Mouse (Mus musculus) myocyte (in vitro differentiated cells): ENCODE measurements at regions not wholly inside any gene's neighbourhood (a gene's known extent, or its start where the extent isn't known, plus 50 kb on each side); places are given as distances from the start of the nearest gene placed in this dataset.

Source experiments
- H3K27me3 ChIP-seq: one replicate; pipeline ENCODE4 v1.6.1; 2011; ENCODE audit not compliant: control insufficient read depth, insufficient read depth, insufficient read length
- H3K36me3 ChIP-seq: one replicate; pipeline ENCODE4 v1.6.1; 2011; ENCODE audit not compliant: control insufficient read depth, insufficient read depth
- H3K4me2 ChIP-seq: one replicate; pipeline ENCODE4 v1.6.1; 2011; ENCODE audit warnings: low read depth, control low read depth
- H3K4me3 ChIP-seq: one replicate; pipeline ENCODE4 v1.5.1; 2011; ENCODE audit warnings: mild to moderate bottlenecking, control low read depth, moderate library complexity
- H3K79me2 ChIP-seq: one replicate; pipeline ENCODE4 v1.6.1; 2011; ENCODE audit not compliant: control insufficient read depth, insufficient read depth
- H3ac ChIP-seq: one replicate; pipeline ENCODE4 v1.6.1; 2011; ENCODE audit not compliant: control insufficient read depth, insufficient read length
- CEBPB ChIP-seq: IDR thresholded peaks from 2 replicates; pipeline ENCODE4 v1.6.1; 2011; ENCODE audit warnings: mild to moderate bottlenecking, moderate library complexity; ENCODE audit not compliant: poor library complexity, insufficient read depth, severe bottlenecking
- E2F4 ChIP-seq: IDR thresholded peaks from one replicate; pipeline ENCODE4 v1.6.1; 2011; ENCODE audit warnings: mild to moderate bottlenecking, control low read depth, moderate library complexity; ENCODE audit not compliant: insufficient read depth
- MAX ChIP-seq: IDR thresholded peaks from one replicate; pipeline ENCODE4 v1.6.1; 2011; ENCODE audit warnings: low read depth, mild to moderate bottlenecking, control low read depth
- MYOD1 ChIP-seq, 3 experiments: IDR thresholded peaks; one replicate each; pipeline ENCODE4 v1.6.1; 2011; ENCODE audit warnings: control low read depth in 2 of 3, low read depth in 2 of 3, mild to moderate bottlenecking in 2 of 3, moderate library complexity in 1 of 3; ENCODE audit not compliant: insufficient read length in 2 of 3, control insufficient read depth in 1 of 3
- MYOG ChIP-seq, 3 experiments: IDR thresholded peaks; one replicate each; pipeline ENCODE4 v1.6.1; 2011; ENCODE audit warnings: control low read depth in 2 of 3, low read depth in 2 of 3, mild to moderate bottlenecking in 2 of 3; ENCODE audit not compliant: insufficient read length in 2 of 3, control insufficient read depth in 1 of 3, insufficient read depth in 1 of 3
- POLR2A ChIP-seq: IDR thresholded peaks from one replicate; pipeline ENCODE4 v1.6.1; 2011; ENCODE audit warnings: low read depth, mild to moderate bottlenecking, control low read depth, moderate library complexity; ENCODE audit not compliant: insufficient read length
- POLR2AphosphoS2 ChIP-seq: IDR thresholded peaks from one replicate; pipeline ENCODE4 v1.6.1; 2011; ENCODE audit warnings: low read depth, control low read depth; ENCODE audit not compliant: insufficient read length
- REST ChIP-seq: IDR thresholded peaks from one replicate; pipeline ENCODE4 v1.6.1; 2011; ENCODE audit warnings: mild to moderate bottlenecking, control low read depth, moderate library complexity; ENCODE audit not compliant: insufficient read depth, insufficient read length
- SRF ChIP-seq: IDR thresholded peaks from one replicate; pipeline ENCODE4 v1.6.1; 2011; ENCODE audit warnings: low read depth; ENCODE audit not compliant: control insufficient read depth, insufficient read length
- TCF12 ChIP-seq: IDR thresholded peaks from one replicate; pipeline ENCODE4 v1.6.1; 2011; ENCODE audit warnings: mild to moderate bottlenecking, control low read depth; ENCODE audit not compliant: poor library complexity, insufficient read depth, severe bottlenecking
- TCF3 ChIP-seq: IDR thresholded peaks from one replicate; pipeline ENCODE4 v1.6.1; 2011; ENCODE audit warnings: low read depth, control low read depth; ENCODE audit not compliant: insufficient read length
- USF1 ChIP-seq: IDR thresholded peaks from one replicate; pipeline ENCODE4 v1.6.1; 2011; ENCODE audit warnings: low read depth, mild to moderate bottlenecking, control low read depth, moderate library complexity

GRCm38 (mm10) chr7:115057736-115058135, 314.2 kb downstream of the Insc start:
- Histone ChIP-seq H3K27me3 (no peaks in the 10 kb centered on the region), H3K79me2 (no peaks in the 10 kb centered on the region), H3K36me3 (no peaks in the 10 kb centered on the region), H3K4me3 (no peak overlapping the region), H3K4me2 (no peak overlapping the region), H3ac (no peak overlapping the region)
- TF ChIP-seq USF1 (no peak), SRF (no peak), MAX (no peak), CEBPB (no peak), POLR2A (no peak), E2F4 (no peak), MYOD1 (IDR thresholded peaks at IDR 0.05; ENCODE audit: control insufficient read depth in 1 of 3, insufficient read length in 2 of 3, low read depth in 2 of 3) (no peak), POLR2AphosphoS2 (no peak), REST (no peak), TCF3 (no peak), MYOG (IDR thresholded peaks at IDR 0.05; ENCODE audit: control insufficient read depth in 1 of 3, insufficient read depth in 1 of 3, insufficient read length in 2 of 3, low read depth in 2 of 3) (no peak), TCF12 (no peak)

GRCm38 (mm10) chr7:115060171-115060570, 316.7 kb downstream of the Insc start:
- Histone ChIP-seq H3K36me3 (no peaks in the 10 kb centered on the region), H3K4me3 (no peak overlapping the region), H3ac (no peak overlapping the region), H3K4me2 (no peak overlapping the region), H3K79me2 (no peaks in the 10 kb centered on the region), H3K27me3 (no peaks in the 10 kb centered on the region)
- TF ChIP-seq USF1 = no peak
- TF ChIP-seq MYOG (IDR thresholded peaks at IDR 0.05; ENCODE audit: control insufficient read depth in 1 of 3, insufficient read depth in 1 of 3, insufficient read length in 2 of 3, low read depth in 2 of 3) = no peak
- TF ChIP-seq TCF12 = no peak
- TF ChIP-seq POLR2AphosphoS2 = no peak
- no peak for TF ChIP-seq E2F4
- no peak for TF ChIP-seq MAX

- no peaks in the 10 kb centered on the region for H3K36me3 ChIP-seq
- H3K4me3 ChIP-seq = no peak overlapping the region
- H3K79me2 ChIP-seq = no peaks in the 10 kb centered on the region
- H3K4me2 ChIP-seq = no peak overlapping the region
- H3ac ChIP-seq = no peak overlapping the region
- H3K27me3 ChIP-seq = no peaks in the 10 kb centered on the region
- TF ChIP-seq REST (no peak), E2F4 (no peak), TCF3 (no peak), POLR2AphosphoS2 (no peak), MYOG (IDR thresholded peaks at IDR 0.05; ENCODE audit: control insufficient read depth in 1 of 3, insufficient read depth in 1 of 3, insufficient read length in 2 of 3, low read depth in 2 of 3) (no peak), POLR2A (no peak), CEBPB (no peak), USF1 (no peak), SRF (no peak), TCF12 (no peak), MYOD1 (IDR thresholded peaks at IDR 0.05; ENCODE audit: control insufficient read depth in 1 of 3, insufficient read length in 2 of 3, low read depth in 2 of 3) (no peak), MAX (no peak)
Observed at GRCm38 (mm10) chr7:115062817-115063216, 319.3 kb downstream of the Insc start.

GRCm38 (mm10) chr7:115067641-115068040, 324.1 kb downstream of the Insc start:
- Histone ChIP-seq H3K36me3 (no peaks in the 10 kb centered on the region), H3ac (no peak overlapping the region), H3K79me2 (no peaks in the 10 kb centered on the region), H3K4me2 (no peak overlapping the region), H3K4me3 (no peak overlapping the region), H3K27me3 (no peaks in the 10 kb centered on the region)
- TF ChIP-seq TCF3 (no peak), REST (no peak), MYOG (IDR thresholded peaks at IDR 0.05; ENCODE audit: control insufficient read depth in 1 of 3, insufficient read depth in 1 of 3, insufficient read length in 2 of 3, low read depth in 2 of 3) (no peak), TCF12 (no peak)

GRCm38 (mm10) chr7:115073406-115073805, 329.9 kb downstream of the Insc start:
- Histone ChIP-seq H3K4me3 (no peak overlapping the region), H3K79me2 (no peaks in the 10 kb centered on the region), H3K4me2 (no peak overlapping the region), H3K27me3 (no peaks in the 10 kb centered on the region), H3K36me3 (no peaks in the 10 kb centered on the region), H3ac (no peak overlapping the region)
- no peak for TF ChIP-seq MAX
- TF ChIP-seq MYOD1 (IDR thresholded peaks at IDR 0.05; ENCODE audit: control insufficient read depth in 1 of 3, insufficient read length in 2 of 3, low read depth in 2 of 3) = no peak
- no peak for TF ChIP-seq USF1
- TF ChIP-seq MYOG (IDR thresholded peaks at IDR 0.05; ENCODE audit: control insufficient read depth in 1 of 3, insufficient read depth in 1 of 3, insufficient read length in 2 of 3, low read depth in 2 of 3) = no peak
